Mouse (Mus musculus): ENCODE data around the gene Clspn.

DNA sequence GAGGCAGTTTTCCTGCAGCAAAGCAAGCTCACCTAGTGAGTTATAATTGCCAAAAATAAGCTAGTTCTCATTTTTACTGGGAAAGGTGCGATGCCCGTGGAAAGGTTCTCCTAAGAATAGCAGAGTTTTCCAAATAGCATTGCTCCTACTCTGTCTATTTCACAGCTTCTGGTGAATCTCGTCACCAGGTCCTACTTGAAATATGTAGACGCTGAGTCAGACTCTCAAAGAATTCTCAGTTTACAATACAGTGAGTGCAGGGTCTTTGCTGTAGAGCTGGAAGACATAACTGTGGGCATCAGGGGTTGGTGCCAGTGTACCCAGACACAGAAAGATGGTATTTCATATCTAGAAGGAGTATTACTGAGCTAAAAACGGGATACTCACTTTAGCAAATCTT, 45.7 kb upstream of the Clspn start:
- TF ChIP-seq CTCF (IDR thresholded peaks at IDR 0.05; ENCODE audit: low read depth, low read length) (no peak), TAL1 (conservative IDR thresholded peaks at IDR 0.05; ENCODE audit: low read depth, low read length) (no peak), GATA1 (IDR thresholded peaks at IDR 0.05; ENCODE audit: borderline replicate concordance, low read length) (no peak), POLR2AphosphoS5 (IDR thresholded peaks at IDR 0.05; ENCODE audit: insufficient replicate concordance, low read depth, low read length) (no peak), GATA2 (IDR thresholded peaks at IDR 0.05; ENCODE audit: borderline replicate concordance, low read depth, low read length) (no peak)

Data from G1E (cell line).